Mouse (Mus musculus) embryonic facial prominence, embryonic 11.5 days (tissue): Measurements from ENCODE around the gene Pla2g6. TPM values are rescaled to one million over a fixed set of nuclear protein-coding genes. Genes with fewer than 3 reads are reported as not detected.

ENCODE experiments used
- microRNA counts: library from miRNA; unstranded; fragments of <30 nt; microRNA quantifications from one replicate; lab custom pipeline; 2016
- microRNA-seq: library from miRNA; unstranded; fragments of <30 nt; microRNA quantifications from one replicate; pipeline ENCODE4, GENCODE M21; 2016; ENCODE audit warnings: borderline number of aligned reads
- polyA plus RNA-seq: library from polyadenylated mRNA; unstranded; fragments of >200 nt; fragmentation: Nextera tagmentation; extraction: Ambion mirVana; gene quantifications from 2 replicates; pipeline ENCODE4 v1.2.1, GENCODE M21; 2014

Gene Pla2g6
- polyA plus RNA-seq, 1 experiment from 2014 or later: 11.8 TPM

MicroRNAs within 50 kb of the gene (microRNA counts, 519-probe panel; counts per million panel counts)
- microRNA mmu-miR-1943 (lab: Ali Mortazavi, UCI): not detected

Small RNA genes lying within 50 kb of the gene (microRNA-seq; reads per million reads assigned to microRNA genes)
- gene Mir1943: 1.4 reads per million

Other genes with a start within 250 kb of the Pla2g6 start
- 4.9 and 5.1 TPM in 2 replicates for gene Micall1, start 219.5 kb downstream of the Pla2g6 start, polyA plus RNA-seq
- gene Polr2f, start 187.4 kb downstream of the Pla2g6 start, polyA plus RNA-seq: 388 and 414 TPM in 2 replicates
- gene 1700088E04Rik, start 187.1 kb downstream of the Pla2g6 start, polyA plus RNA-seq: 6.8 and 7.9 TPM in 2 replicates
- 11.6 and 12.2 TPM in 2 replicates for gene Sox10, start 163.2 kb downstream of the Pla2g6 start, polyA plus RNA-seq
- 17.2 and 18.0 TPM in 2 replicates for gene Pick1, start 99.2 kb downstream of the Pla2g6 start, polyA plus RNA-seq
- gene Gm49486, start 99.0 kb downstream of the Pla2g6 start, polyA plus RNA-seq: 0.32 and 0.41 TPM in 2 replicates
- 0.28 TPM in 1 of 2 replicates, not detected in the other for gene Slc16a8, start 73.6 kb downstream of the Pla2g6 start, polyA plus RNA-seq
- 1.9 and 5.2 TPM in 2 replicates for gene Baiap2l2, start 42.9 kb downstream of the Pla2g6 start, polyA plus RNA-seq
- 2.2 and 2.5 TPM in 2 replicates for gene Maff, start 18.2 kb upstream of the Pla2g6 start, polyA plus RNA-seq
- 36.2 and 45.5 TPM in 2 replicates for gene Tmem184b, start 75.2 kb upstream of the Pla2g6 start, polyA plus RNA-seq
- 108 and 109 TPM in 2 replicates for gene Csnk1e, start 127.2 kb upstream of the Pla2g6 start, polyA plus RNA-seq
- 0.25 TPM in 1 of 2 replicates, not detected in the other for gene Kcnj4, start 176.9 kb upstream of the Pla2g6 start, polyA plus RNA-seq
- 11.8 and 13.7 TPM in 2 replicates for gene Kdelr3, start 188.0 kb upstream of the Pla2g6 start, polyA plus RNA-seq
- 77.4 and 79.2 TPM in 2 replicates for gene Ddx17, start 218.4 kb upstream of the Pla2g6 start, polyA plus RNA-seq